Comparison of ENCODE assay signal across 8 mouse cellular contexts in the genomic region with DNA sequence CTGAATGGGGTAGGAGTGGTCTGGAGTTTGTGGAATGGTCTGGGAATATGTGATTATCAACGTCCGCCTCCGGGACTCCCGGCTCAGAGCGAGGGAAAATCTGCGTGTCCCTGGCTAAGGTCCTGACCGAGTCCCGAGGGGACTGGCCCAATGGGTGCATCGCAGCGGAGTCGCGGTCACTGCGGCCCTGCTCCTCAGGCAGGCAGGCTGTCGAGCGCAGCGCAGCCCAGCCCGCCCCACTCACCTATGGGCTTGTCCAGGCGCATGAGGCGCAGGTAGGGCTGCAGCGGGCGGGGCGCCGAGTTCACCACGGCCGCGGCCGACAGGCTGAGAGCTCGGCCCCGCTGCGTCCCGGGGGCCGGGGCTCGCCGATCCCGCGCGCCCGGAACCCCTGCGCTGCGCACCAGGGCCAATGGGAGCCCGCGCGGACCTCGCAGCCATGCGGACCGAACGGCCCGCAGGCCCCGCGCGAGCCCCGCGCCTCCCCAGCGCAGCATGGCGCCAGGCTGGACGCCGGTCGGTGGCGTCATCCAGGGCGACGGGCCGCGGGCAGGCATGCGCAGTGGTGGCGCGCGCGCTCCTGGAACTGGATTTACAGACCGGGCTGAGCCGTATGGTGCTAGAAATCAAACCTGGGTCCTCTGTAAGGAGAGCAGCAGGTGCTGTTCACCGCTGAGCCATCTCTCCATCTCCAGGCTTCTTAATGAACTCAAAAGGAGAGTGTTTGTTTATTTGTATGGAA. TPM values are rescaled to one million over a fixed set of nuclear protein-coding genes. Genes with fewer than 3 reads are reported as not detected.
DNase-seq lines count a peak whose midpoint lies in the region; ATAC-seq and TF ChIP-seq lines count a peak whose summit lies in the region.

No protein-coding gene starts in this region.

- H3K36me3 ChIP-seq in forebrain, postnatal 0 days (ENCODE audit: insufficient read depth) = no peaks in the 10 kb centered on the region
- H3K36me3 ChIP-seq in lung, embryonic 16.5 days (ENCODE audit: control insufficient read depth, insufficient read depth, low read length) = no peaks in the 10 kb centered on the region
- H3K36me3 ChIP-seq in thymus, adult 2 months (ENCODE audit: control insufficient read depth, insufficient read depth, low read length) = no peaks in the 10 kb centered on the region

- no peaks in the 10 kb centered on the region for H3K4me1 ChIP-seq in cerebellum, adult 2 months (ENCODE audit: control insufficient read depth, insufficient read depth, low read length)
- H3K4me1 ChIP-seq in forebrain, postnatal 0 days (ENCODE audit: insufficient read depth) = peaks cover 10% of the 10 kb centered on the region; the same call in 1 of the 2 replicates
- H3K4me1 ChIP-seq in lung, embryonic 16.5 days (replicated peaks; ENCODE audit: control insufficient read depth, insufficient read depth, low read length) = peaks cover 16% of the 10 kb centered on the region
- H3K4me1 ChIP-seq in thymus, adult 2 months (replicated peaks; ENCODE audit: control insufficient read depth, insufficient read depth, low read length) = peaks cover 5% of the 10 kb centered on the region; the same call in 1 of the 2 replicates

- H3K4me3 ChIP-seq in cerebellum, adult 2 months (replicated peaks; ENCODE audit: insufficient read depth, low read depth, low read length) = peak overlapping the region; percentile 98
- peak overlapping the region; percentile 80 for H3K4me3 ChIP-seq in forebrain, postnatal 0 days (ENCODE audit: low read depth, low read length)
- H3K4me3 ChIP-seq in lung, embryonic 16.5 days (ENCODE audit: low read length) = peak overlapping the region; percentile 81
- H3K4me3 ChIP-seq in thymus, adult 2 months (ENCODE audit: control insufficient read depth, insufficient read depth, low read length) = peak overlapping the region; percentile 70

- H3K4me2 ChIP-seq in forebrain, postnatal 0 days (ENCODE audit: low read depth) = peak overlapping the region; percentile 81
- H3K4me2 ChIP-seq in lung, embryonic 16.5 days (ENCODE audit: low read depth, low read length) = peak overlapping the region; percentile 84

- WGBS in cerebellum, adult 2 months = under 1% methylated on average over 71 of the region's 71 CpGs
- WGBS in forebrain, postnatal 0 days = under 1% methylated on average over 67 of the region's 71 CpGs
- WGBS in lung, embryonic 16.5 days = under 1% methylated on average over 70 of the region's 71 CpGs
- under 1% methylated on average over 71 of the region's 71 CpGs for WGBS in thymus, adult 2 months

- no peaks in the 10 kb centered on the region for H3K27me3 ChIP-seq in cerebellum, adult 2 months (ENCODE audit: control insufficient read depth, insufficient read depth, low read length)
- no peaks in the 10 kb centered on the region for H3K27me3 ChIP-seq in forebrain, postnatal 0 days (ENCODE audit: insufficient read depth, low read length)
- no peaks in the 10 kb centered on the region for H3K27me3 ChIP-seq in lung, embryonic 16.5 days (ENCODE audit: control insufficient read depth, insufficient read depth, low read depth, low read length)
- no peaks in the 10 kb centered on the region for H3K27me3 ChIP-seq in thymus, adult 2 months (ENCODE audit: control insufficient read depth, insufficient read depth, low read length)

- no peaks in the 10 kb centered on the region for H3K9me3 ChIP-seq in forebrain, postnatal 0 days (ENCODE audit: low read length)
- no peaks in the 10 kb centered on the region for H3K9me3 ChIP-seq in lung, embryonic 16.5 days (ENCODE audit: control insufficient read depth, low read length)

- TF ChIP-seq CTCF in cerebellum, adult 2 months (IDR thresholded peaks at IDR 0.05; ENCODE audit: borderline replicate concordance, insufficient read depth, low read depth, low read length) = no peak
- TF ChIP-seq CTCF in forebrain, postnatal 0 days (IDR thresholded peaks at IDR 0.05; ENCODE audit: low read depth) = no peak
- TF ChIP-seq CTCF in thymus, adult 2 months (IDR thresholded peaks at IDR 0.05; ENCODE audit: borderline replicate concordance, control insufficient read depth, extremely low read depth, insufficient read depth, low read length, poor library complexity) = 0 out of 2 replicates have a peak, but pooled peaks have one; percentile 36

- peak; percentile 63 for DNase-seq in MEL-GATA-1-ER (ENCODE audit: extremely low read depth, low read depth)
- DNase-seq in cerebellum, adult 2 months = peak; percentile 91 to 94
- peak; percentile 91 for DNase-seq in forebrain, postnatal 0 days
- DNase-seq in heart, postnatal 4 days = peak; percentile 93
- peak; percentile 48 for DNase-seq in layer of hippocampus, adult 9-10 months (ENCODE audit: low spot score)
- DNase-seq in ovary, adult 18-20 months (ENCODE audit: low spot score) = peak; percentile 73
- peak; percentile 83 for DNase-seq in thymus, adult 2 months

- H3K9ac ChIP-seq in forebrain, postnatal 0 days = peak overlapping the region; percentile 85
- peak overlapping the region; percentile 87 for H3K9ac ChIP-seq in lung, embryonic 16.5 days (ENCODE audit: low read length)

- H3K27ac ChIP-seq in cerebellum, adult 2 months (ENCODE audit: insufficient read depth, low read length) = peak overlapping the region; percentile 83
- peak overlapping the region; percentile 50 for H3K27ac ChIP-seq in forebrain, postnatal 0 days (ENCODE audit: low read depth, low read length)
- H3K27ac ChIP-seq in lung, embryonic 16.5 days (ENCODE audit: low read length) = peak overlapping the region; percentile 57
- no peak overlapping the region for H3K27ac ChIP-seq in thymus, adult 2 months (ENCODE audit: control insufficient read depth, insufficient read depth, low read length)

- TF ChIP-seq POLR2A in cerebellum, adult 2 months (IDR thresholded peaks at IDR 0.05; ENCODE audit: borderline replicate concordance, insufficient read depth, low read length) = peak; percentile 67
- peak; percentile 64 for TF ChIP-seq POLR2A in thymus, adult 2 months (IDR thresholded peaks at IDR 0.05; ENCODE audit: control insufficient read depth, extremely low read depth, insufficient read depth, low read length, poor library complexity)

- ATAC-seq in forebrain, postnatal 0 days = peak; percentile 99
- ATAC-seq in lung, embryonic 16.5 days (ENCODE audit: low read depth) = peak; percentile 97

RNA-seq across cellular contexts. Expression of a gene that starts 1.0 kb away (rescaled TPM):
- polyA plus RNA-seq in cerebellum, adult 2 months (2012; rRNA removed) = 108 and 112 TPM in 2 replicates
- total RNA-seq in forebrain, postnatal 0 days (2014; rRNA removed) = 77.0 and 81.3 TPM in 2 replicates
- 65.1 TPM in 2 replicates for polyA plus RNA-seq in forebrain, postnatal 0 days (2015; fragmentation: Nextera tagmentation; extraction: Ambion mirVana)
- 10 to 100 TPM; 62.4 to 63.6 TPM for total RNA-seq in heart, postnatal 4 days (2021)
- polyA plus RNA-seq in lung, embryonic 16.5 days (2015; fragmentation: Nextera tagmentation; extraction: Ambion mirVana) = 44.1 and 47.2 TPM in 2 replicates
- polyA plus RNA-seq in thymus, adult 2 months (2012; rRNA removed) = 90.2 and 114 TPM in 2 replicates

RNA-seq across cellular contexts. Expression of a gene that starts 45.6 kb away (rescaled TPM):
- polyA plus RNA-seq in cerebellum, adult 2 months (2012; rRNA removed) = 0.35 and 0.67 TPM in 2 replicates
- total RNA-seq in forebrain, postnatal 0 days (2014; rRNA removed) = 0.92 and 1.1 TPM in 2 replicates
- polyA plus RNA-seq in forebrain, postnatal 0 days (2015; fragmentation: Nextera tagmentation; extraction: Ambion mirVana) = 0.41 and 0.58 TPM in 2 replicates
- under 1 TPM; 0.69 to 0.70 TPM for total RNA-seq in heart, postnatal 4 days (2021)
- 6.2 TPM in 2 replicates for polyA plus RNA-seq in lung, embryonic 16.5 days (2015; fragmentation: Nextera tagmentation; extraction: Ambion mirVana)
- polyA plus RNA-seq in thymus, adult 2 months (2012; rRNA removed) = 3.1 and 4.7 TPM in 2 replicates
